Mouse (Mus musculus): ENCODE measurements around the gene D030056L22Rik.

GRCm38 (mm10) chr19:18687556-18687955 is 25.4 kb upstream of the D030056L22Rik start:
- peak; percentile 65; the same call in 1 of the 2 replicates for TF ChIP-seq CTCF (IDR thresholded peaks at IDR 0.05; ENCODE audit: borderline replicate concordance, extremely low read depth, insufficient read depth, insufficient read length)
- TF ChIP-seq POLR2A (IDR thresholded peaks at IDR 0.05; ENCODE audit: borderline replicate concordance, extremely low read depth, insufficient read depth, insufficient read length, poor library complexity, severe bottlenecking): no peak

All from brain, embryonic 14.5 days (tissue).